Mouse (Mus musculus) ovary, postnatal 14 days (tissue): Measurements from ENCODE around the gene Tax1bp1.
"Not testable (repeated sequence)": the region's sequence is repeated elsewhere in the genome, so short reads cannot be mapped to it uniquely, and the experiment has no call there.

Experiments
- DNase-seq: peaks from one replicate; pipeline ENCODE4 v3.0.0; 2022; ENCODE audit warnings: low spot score

Gene Tax1bp1

DNA sequence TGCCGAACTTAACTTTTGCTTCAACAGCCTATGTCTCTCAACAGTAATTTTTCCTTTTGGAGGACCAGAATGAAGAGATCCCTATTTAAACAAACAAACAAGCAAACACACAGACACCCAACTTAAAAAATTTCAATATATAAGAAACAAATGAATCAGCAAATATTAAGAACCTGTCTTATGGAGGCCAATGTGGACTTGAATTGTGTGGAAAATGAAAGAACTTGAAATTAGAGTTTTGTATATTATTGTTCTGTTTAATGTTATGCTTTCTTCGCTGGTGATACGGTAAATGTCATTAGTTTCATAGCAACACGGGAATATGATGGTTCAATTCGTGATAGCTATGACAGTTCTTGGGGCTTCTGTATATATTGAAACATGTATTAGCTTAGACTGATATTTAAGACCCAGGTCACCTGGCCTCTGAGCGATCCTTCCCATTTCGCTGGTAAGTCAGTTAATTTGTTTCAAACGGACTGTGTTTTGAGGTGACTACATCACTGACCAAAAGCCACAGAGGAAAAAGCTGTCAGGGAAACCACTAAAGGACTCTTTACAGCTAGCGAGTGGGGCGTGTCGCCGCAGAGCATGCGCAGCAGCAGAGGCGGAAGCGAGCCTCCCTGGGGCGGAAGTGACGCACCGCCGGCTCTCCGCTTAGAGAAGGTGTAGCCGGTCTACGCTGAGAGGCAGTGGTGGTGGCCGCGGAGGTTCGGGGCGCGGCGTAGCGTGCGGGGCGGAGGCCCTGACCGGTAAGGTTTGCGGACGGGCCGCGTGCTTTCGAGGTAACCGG is at the start of gene Tax1bp1:
Tax1bp1 (plus strand) TSS at position 626 of the 793 bp plus-strand sequence.
- peak; percentile 84 for DNase-seq

DNA sequence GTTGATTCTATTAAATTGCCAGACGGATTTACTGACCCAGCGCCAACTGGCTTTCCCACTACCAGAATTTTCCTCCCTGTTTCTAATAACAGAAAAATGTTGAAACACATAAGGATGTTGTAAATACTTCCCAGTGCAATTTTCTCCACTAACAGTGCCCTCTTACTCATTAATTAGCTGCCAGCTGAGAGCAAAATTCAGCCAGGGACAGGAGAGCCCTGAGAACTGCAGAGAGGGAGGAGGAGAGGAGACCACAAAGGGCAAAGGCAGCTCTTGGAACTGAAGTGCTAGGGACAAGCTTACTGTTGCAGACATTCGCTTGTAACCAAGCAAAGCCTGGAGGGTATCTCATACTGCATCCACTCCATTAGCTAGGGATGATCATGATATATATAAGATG is 45.9 kb upstream of the Tax1bp1 start:
- no peak for DNase-seq

- not testable (repeated sequence) for DNase-seq
Observed at GRCm38 (mm10) chr6:52669878-52670277, 43.7 kb upstream of the Tax1bp1 start.

- no peak for DNase-seq
Observed at GRCm38 (mm10) chr6:52671791-52672190, 41.7 kb upstream of the Tax1bp1 start.

DNA sequence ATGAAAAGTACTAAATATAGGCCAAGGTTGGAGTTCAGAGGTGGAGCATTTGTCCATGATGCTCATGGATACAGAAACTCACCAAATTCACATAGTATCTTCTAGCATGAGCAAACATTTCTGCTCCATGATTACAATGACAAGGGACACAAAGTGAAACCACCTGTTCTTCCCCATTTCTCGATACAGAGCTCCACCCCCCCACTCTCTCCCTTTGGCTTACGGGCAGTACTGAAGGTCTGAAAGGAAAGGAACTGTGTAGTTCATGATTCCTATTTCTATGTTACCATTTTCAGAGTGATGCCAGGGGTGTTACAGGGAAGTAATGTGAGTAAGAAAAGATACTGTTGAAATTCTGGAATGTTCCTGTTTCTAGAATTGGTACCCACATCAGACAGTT is 41.0 kb upstream of the Tax1bp1 start:
- DNase-seq, result no peak

GRCm38 (mm10) chr6:52673706-52674105 is 39.8 kb upstream of the Tax1bp1 start:
- DNase-seq, result no peak

DNA sequence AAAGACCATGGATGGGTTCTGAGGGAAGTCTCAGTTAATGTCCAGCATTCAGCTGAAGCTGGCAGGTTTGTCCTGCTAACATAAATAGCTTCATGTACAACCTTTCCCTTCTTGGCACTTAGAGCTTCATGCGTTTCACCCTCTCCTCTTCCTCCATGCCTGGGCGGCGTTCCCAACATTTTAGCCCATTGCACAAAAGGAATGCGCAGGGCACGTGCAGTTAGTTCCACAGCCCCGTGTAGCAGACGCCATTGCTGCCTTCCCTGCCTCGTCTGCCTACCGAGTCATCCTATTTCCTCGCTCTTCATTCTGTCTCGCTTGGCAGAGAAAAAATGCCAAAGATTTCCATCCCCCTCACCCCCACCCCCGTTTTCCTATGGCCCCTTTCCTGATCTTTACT is 39.0 kb upstream of the Tax1bp1 start:
- no peak for DNase-seq

- DNase-seq, result peak; percentile 37
Observed at GRCm38 (mm10) chr6:52675222-52675921, 38.2 kb upstream of the Tax1bp1 start.

- not testable (repeated sequence) for DNase-seq
Observed at GRCm38 (mm10) chr6:52677534-52677933, 36.0 kb upstream of the Tax1bp1 start.

GRCm38 (mm10) chr6:52679565-52679964 is 34.0 kb upstream of the Tax1bp1 start:
- DNase-seq, result no peak

DNA sequence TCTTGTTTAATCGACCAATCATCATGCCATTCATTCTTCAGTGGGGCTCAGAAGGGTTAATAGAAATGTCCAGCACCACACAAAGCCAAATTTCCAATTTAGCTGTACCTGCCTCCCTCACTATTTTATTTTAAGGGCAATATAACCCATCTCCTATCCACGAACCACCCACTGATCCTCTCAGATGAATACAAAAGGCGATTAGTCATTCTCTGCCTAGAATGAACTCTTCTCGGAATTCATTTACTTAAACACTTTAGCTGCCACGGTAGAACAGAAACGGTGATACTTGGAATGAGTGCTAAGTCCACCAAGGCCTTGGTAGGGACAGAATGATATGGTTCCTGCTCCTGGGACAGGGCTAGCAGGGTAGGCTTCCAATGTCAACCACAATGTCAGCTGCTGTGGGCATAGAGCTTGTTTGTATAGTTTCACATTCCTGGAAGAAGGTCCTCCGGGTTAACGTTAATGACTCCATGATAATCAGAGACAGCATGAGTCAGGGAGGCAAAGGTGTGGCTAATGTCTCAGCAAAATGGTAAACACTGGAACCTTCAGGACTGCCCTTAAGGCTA is 33.0 kb upstream of the Tax1bp1 start:
- no peak for DNase-seq

GRCm38 (mm10) chr6:52681847-52682485 is 31.6 kb upstream of the Tax1bp1 start:
- DNase-seq, result no peak

- no peak for DNase-seq
Observed at GRCm38 (mm10) chr6:52682607-52683006, 30.9 kb upstream of the Tax1bp1 start.

GRCm38 (mm10) chr6:52686901-52687500 is 26.5 kb upstream of the Tax1bp1 start:
- DNase-seq, result no peak

DNA sequence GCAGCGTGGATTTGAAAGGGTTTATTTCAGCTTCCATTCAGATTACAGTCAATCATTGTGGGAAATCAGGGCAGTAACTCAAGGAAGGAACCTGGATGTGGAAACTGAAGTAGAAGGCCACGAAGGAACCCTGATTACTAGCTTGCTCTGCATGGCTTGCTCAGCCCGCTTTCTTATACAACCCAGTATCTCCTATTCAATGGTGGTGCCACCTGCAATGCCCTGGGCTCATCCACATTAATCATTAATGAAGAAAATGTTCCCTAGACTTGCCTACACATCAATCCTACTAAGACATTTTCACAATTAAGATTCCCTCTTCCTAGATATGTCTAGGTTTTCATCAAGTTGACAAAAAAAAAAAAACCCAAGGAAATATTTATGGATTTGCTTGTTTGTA is 23.2 kb upstream of the Tax1bp1 start:
- no peak for DNase-seq

DNA sequence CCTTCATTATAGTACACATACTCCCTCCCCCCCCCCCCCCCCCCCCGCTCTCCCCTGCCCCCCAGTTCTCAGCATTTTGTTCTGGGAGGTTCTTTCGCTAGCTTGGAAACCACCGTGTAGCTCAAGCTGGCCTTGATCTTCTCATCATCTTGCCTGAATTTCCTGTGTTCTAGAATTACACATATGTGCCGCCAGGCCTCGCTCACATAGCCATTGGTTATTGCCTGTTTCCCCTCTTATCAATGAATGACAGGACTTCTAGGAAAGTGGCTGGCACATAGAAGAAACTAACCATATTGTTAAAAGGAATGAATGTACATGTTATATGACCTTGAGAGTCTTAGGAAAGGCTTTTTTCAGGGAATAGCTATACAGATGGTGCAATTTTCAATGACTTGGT is 21.7 kb upstream of the Tax1bp1 start:
- DNase-seq, result no peak

GRCm38 (mm10) chr6:52692451-52693063 is 21.0 kb upstream of the Tax1bp1 start:
- no peak for DNase-seq

- DNase-seq, result no peak
Observed at GRCm38 (mm10) chr6:52697964-52698535, 15.5 kb upstream of the Tax1bp1 start.

DNA sequence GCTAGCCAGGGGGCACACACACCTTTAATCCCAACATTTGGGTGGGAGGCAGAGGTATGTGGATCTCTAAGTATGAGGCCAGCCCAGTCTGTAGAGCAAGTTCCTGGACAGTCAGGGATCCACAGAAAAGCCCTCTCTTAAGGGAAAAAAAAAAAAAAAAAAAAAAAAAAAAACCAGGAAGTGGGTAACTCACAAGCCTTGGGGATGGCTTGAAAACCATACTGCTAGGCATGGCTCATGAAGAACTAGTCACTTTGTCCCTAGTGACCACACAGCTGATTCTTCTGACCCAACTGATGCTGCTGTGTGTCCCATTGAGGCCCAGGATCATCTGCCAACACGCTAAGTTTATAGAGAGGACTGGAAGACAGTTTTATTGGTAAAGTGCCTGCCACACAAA is 14.5 kb upstream of the Tax1bp1 start:
- no peak for DNase-seq

DNA sequence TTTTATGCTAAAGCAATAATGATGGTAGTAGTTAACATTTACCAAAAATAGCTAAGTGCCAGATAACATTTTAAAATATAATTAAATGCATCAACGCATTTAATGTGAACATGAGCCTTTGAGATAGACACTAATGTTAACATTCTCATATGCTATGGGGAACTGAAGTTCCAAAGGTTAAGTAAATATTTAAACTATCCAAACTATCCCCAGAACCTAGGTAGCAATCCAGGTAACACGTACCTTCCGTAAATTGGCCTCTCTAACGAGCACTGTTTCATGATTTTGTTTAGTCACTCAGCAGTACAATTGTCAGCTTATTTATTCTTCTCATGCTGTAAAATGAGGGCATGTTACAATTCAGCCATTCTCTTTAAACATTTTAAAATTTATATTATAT is 13.6 kb upstream of the Tax1bp1 start:
- no peak for DNase-seq

DNA sequence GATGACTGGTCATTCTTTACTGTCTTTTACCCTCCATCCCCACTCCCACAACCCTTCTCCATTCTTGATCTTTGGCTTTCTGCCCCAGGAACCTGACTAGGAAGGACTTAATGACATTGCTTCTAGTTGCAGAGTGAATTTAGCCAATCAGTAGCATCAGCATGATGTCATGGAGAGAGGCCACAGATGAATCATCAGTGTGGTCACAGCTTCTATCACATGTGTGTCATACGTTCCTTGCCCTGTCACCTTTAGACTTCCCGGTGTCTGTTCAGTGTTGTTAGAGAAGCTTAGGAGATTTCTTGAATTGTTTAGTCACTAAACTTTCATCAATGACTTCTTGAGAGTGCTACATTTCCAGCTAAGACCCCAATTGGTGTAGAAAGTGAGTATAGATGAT is 10.3 kb upstream of the Tax1bp1 start:
- no peak for DNase-seq
